Mouse (Mus musculus): ENCODE measurements around the gene Col4a3bp. TPM values are rescaled to one million over a fixed set of nuclear protein-coding genes. Genes with fewer than 3 reads are reported as not detected.
A peak's percentile ranks its signal among the peaks of the same experiment; 100 is the strongest.

Col4a3bp gene
- 5.9 and 7.1 TPM in 2 replicates for polyA plus RNA-seq (2016; fragmentation: Nextera tagmentation; extraction: Ambion mirVana)

GRCm38 (mm10) chr13:96542081-96542889, at the start of gene Col4a3bp, which contains the start of gene Polk:
Gene Col4a3bp (plus strand): TSS chr13:96542618.
Gene Polk (minus strand): TSS chr13:96542579.
- Histone ChIP-seq H3K4me1 (peaks cover 23% of the 10 kb centered on the region), H3K27ac (replicated peaks) (peak within 1 kb of the TSS; percentile 97), H3K9me3 (replicated peaks) (no peaks in the 10 kb centered on the region), H3K36me3 (no peaks in the 10 kb centered on the region), H3K4me3 (peak within 1 kb of the TSS; percentile 99), H3K27me3 (ENCODE audit: low read depth, poor library complexity, severe bottlenecking) (no peaks in the 10 kb centered on the region)
- WGBS, result under 1% methylated on average over 48 of the region's 50 CpGs
- DNase-seq (ENCODE audit: low spot score), result peak; percentile 97

- DNase-seq (ENCODE audit: low spot score), result no peak
- H3K4me1 ChIP-seq, result no peaks in the 10 kb centered on the region
- peaks cover 3% of the 10 kb centered on the region; the same call in 1 of the 2 replicates for H3K36me3 ChIP-seq
- WGBS, result 89% methylated on average over 8 of the region's 8 CpGs
- no peak overlapping the region for H3K27ac ChIP-seq (replicated peaks)
- H3K4me3 ChIP-seq, result no peak overlapping the region
- H3K27me3 ChIP-seq (ENCODE audit: low read depth, poor library complexity, severe bottlenecking), result no peaks in the 10 kb centered on the region
- no peaks in the 10 kb centered on the region for H3K9me3 ChIP-seq (replicated peaks)
Observed at GRCm38 (mm10) chr13:96496630-96497029, 45.8 kb upstream of the Col4a3bp start.

DNA sequence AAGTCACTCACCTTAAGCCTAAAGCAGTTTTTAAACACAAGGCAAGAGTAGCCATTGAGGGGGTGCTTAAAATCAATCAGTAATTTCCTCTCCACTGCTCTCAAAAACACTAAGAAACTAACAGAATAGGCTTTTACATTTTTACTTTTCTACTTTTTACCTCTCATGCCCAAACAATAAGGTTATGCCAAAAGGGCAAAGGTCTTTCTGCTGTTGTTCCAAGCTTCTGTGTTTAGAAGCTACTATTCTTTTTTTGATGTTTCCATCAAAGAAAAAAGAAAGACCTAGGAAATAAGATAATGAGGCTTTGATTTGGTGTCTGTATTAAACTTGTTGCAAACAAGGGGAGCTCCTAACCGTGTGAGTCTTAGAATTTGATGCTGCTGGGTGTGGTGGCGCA, 42.5 kb upstream of the Col4a3bp start:
- 87% methylated on average over 2 of the region's 2 CpGs for WGBS
- Histone ChIP-seq H3K36me3 (peaks cover 3% of the 10 kb centered on the region; the same call in 1 of the 2 replicates), H3K27me3 (ENCODE audit: low read depth, poor library complexity, severe bottlenecking) (no peaks in the 10 kb centered on the region), H3K4me3 (no peak overlapping the region), H3K9me3 (replicated peaks) (no peaks in the 10 kb centered on the region), H3K4me1 (no peaks in the 10 kb centered on the region), H3K27ac (replicated peaks) (no peak overlapping the region)
- DNase-seq (ENCODE audit: low spot score), result no peak

- Histone ChIP-seq H3K27me3 (ENCODE audit: low read depth, poor library complexity, severe bottlenecking) (no peaks in the 10 kb centered on the region), H3K9me3 (replicated peaks) (no peaks in the 10 kb centered on the region), H3K4me3 (no peak overlapping the region), H3K4me1 (no peaks in the 10 kb centered on the region), H3K27ac (replicated peaks) (no peak overlapping the region), H3K36me3 (peaks cover 2% of the 10 kb centered on the region; the same call in 1 of the 2 replicates)
- WGBS, result 94% methylated on average over 4 of the region's 4 CpGs
- no peak for DNase-seq (ENCODE audit: low spot score)
Observed at GRCm38 (mm10) chr13:96505661-96506060, 36.8 kb upstream of the Col4a3bp start.

- Histone ChIP-seq H3K9me3 (replicated peaks) (no peaks in the 10 kb centered on the region), H3K4me3 (no peak overlapping the region), H3K4me1 (no peaks in the 10 kb centered on the region), H3K27ac (replicated peaks) (no peak overlapping the region), H3K27me3 (ENCODE audit: low read depth, poor library complexity, severe bottlenecking) (no peaks in the 10 kb centered on the region), H3K36me3 (no peaks in the 10 kb centered on the region)
- no peak for DNase-seq (ENCODE audit: low spot score)
- WGBS, result 86% methylated on average over 6 of the region's 6 CpGs
Observed at GRCm38 (mm10) chr13:96506313-96506712, 36.1 kb upstream of the Col4a3bp start.

DNA sequence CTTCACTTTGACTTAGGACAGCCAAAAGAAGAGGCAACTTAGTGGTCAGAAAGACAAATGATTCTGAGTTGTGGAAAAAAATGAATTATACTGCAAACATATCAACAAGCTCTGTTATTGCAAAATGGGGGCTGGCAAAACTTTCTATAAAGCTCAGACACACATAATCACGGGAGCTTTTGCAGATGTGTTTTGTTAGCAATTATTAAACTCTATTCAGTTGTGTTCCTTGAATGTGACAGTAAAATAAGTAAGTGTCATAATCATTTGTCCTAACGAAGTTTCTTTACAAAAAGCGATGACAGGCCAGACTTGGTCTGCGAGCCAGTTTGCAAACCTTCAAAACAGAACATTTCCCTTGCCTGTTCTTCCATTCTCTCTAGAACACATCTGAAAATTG, 34.9 kb upstream of the Col4a3bp start:
- H3K36me3 ChIP-seq, result no peaks in the 10 kb centered on the region
- 94% methylated on average over 4 of the region's 4 CpGs for WGBS
- no peak for DNase-seq (ENCODE audit: low spot score)
- H3K27ac ChIP-seq (replicated peaks), result no peak overlapping the region
- no peak overlapping the region for H3K4me3 ChIP-seq
- no peaks in the 10 kb centered on the region for H3K4me1 ChIP-seq
- H3K27me3 ChIP-seq (ENCODE audit: low read depth, poor library complexity, severe bottlenecking), result no peaks in the 10 kb centered on the region
- no peaks in the 10 kb centered on the region for H3K9me3 ChIP-seq (replicated peaks)

DNA sequence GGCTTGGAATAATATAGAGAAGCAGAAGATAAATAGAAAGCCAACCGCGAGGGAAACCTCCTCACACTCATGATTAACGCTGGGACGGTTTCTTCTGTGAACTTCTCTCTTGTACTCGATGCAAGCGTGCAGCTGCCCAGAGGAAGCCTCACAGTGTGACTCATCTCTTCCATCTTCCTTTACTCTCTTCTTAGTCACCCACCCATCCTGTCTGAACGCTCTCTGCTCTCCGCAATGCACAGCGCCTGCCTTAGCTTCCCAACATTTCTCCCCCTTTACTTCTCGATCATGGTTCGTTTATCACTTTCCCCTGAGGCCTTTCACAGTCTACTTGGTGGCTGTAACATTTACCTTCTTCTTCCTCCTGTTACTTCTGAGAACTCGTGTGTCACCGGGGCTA, 31.8 kb upstream of the Col4a3bp start:
- H3K9me3 ChIP-seq (replicated peaks), result no peaks in the 10 kb centered on the region
- 0 out of 2 replicates have a peak, but pooled peaks cover 5% of the 10 kb centered on the region for H3K36me3 ChIP-seq
- no peak overlapping the region for H3K27ac ChIP-seq (replicated peaks)
- H3K4me3 ChIP-seq, result no peak overlapping the region
- WGBS, result 92% methylated on average over 13 of the region's 13 CpGs
- H3K27me3 ChIP-seq (ENCODE audit: low read depth, poor library complexity, severe bottlenecking), result no peaks in the 10 kb centered on the region
- no peak for DNase-seq (ENCODE audit: low spot score)
- no peaks in the 10 kb centered on the region for H3K4me1 ChIP-seq

DNA sequence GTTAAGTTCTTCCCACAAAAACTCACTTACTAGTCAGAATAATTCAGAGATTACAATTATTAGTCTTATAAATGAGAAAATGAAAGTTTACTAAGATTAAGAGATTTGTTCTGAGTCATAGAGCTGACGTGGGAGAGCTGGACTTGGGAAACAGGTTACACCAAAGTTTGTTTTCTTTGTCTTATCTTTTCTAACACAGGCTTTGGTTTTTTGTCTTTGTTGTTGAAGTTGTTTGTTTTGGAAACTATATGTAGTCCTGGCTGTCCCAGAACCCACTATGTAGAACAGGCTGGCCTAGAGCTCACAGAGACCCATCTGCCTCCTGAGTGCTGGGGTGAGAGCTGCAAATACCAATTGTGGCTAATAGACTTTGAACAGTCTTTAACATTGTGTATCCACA, 31.2 kb upstream of the Col4a3bp start:
- no peak for DNase-seq (ENCODE audit: low spot score)
- Histone ChIP-seq H3K4me3 (no peak overlapping the region), H3K27ac (replicated peaks) (no peak overlapping the region), H3K9me3 (replicated peaks) (no peaks in the 10 kb centered on the region), H3K27me3 (ENCODE audit: low read depth, poor library complexity, severe bottlenecking) (no peaks in the 10 kb centered on the region), H3K4me1 (no peaks in the 10 kb centered on the region), H3K36me3 (0 out of 2 replicates have a peak, but pooled peaks cover 7% of the 10 kb centered on the region)
- 82% methylated on average over 1 of the region's 1 CpGs for WGBS

DNA sequence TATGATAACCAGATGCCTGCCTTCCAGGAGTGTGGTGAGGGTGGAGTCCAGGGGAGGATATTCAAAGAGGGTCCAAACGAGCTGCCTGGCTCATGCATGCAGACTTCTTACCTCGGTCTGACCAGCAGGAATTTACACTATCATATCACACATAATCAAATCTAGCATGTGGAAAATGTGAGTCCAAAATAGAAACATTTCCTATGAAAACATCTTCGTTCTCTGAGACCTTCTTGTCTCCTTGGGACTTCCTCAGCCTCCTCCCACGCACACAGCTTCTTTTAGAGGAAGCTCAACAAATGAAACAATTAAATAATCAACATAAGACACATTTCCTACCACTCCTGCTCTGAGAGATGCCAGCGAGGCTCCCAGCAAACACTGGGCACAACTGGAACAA, 30.5 kb upstream of the Col4a3bp start:
- no peak overlapping the region for H3K27ac ChIP-seq (replicated peaks)
- no peaks in the 10 kb centered on the region for H3K27me3 ChIP-seq (ENCODE audit: low read depth, poor library complexity, severe bottlenecking)
- DNase-seq (ENCODE audit: low spot score), result no peak
- WGBS, result 85% methylated on average over 5 of the region's 5 CpGs
- 0 out of 2 replicates have a peak, but pooled peaks cover 9% of the 10 kb centered on the region for H3K36me3 ChIP-seq
- H3K9me3 ChIP-seq (replicated peaks), result no peaks in the 10 kb centered on the region
- H3K4me3 ChIP-seq, result no peak overlapping the region
- no peaks in the 10 kb centered on the region for H3K4me1 ChIP-seq

- Histone ChIP-seq H3K36me3 (0 out of 2 replicates have a peak, but pooled peaks cover 9% of the 10 kb centered on the region), H3K4me1 (no peaks in the 10 kb centered on the region), H3K27ac (replicated peaks) (no peak overlapping the region), H3K4me3 (no peak overlapping the region), H3K27me3 (ENCODE audit: low read depth, poor library complexity, severe bottlenecking) (no peaks in the 10 kb centered on the region), H3K9me3 (replicated peaks) (no peaks in the 10 kb centered on the region)
- DNase-seq (ENCODE audit: low spot score), result no peak
- WGBS, result 85% methylated on average over 5 of the region's 5 CpGs
Observed at GRCm38 (mm10) chr13:96514154-96514942, 28.1 kb upstream of the Col4a3bp start.

- DNase-seq (ENCODE audit: low spot score), result no peak
- H3K4me3 ChIP-seq, result no peak overlapping the region
- no peak overlapping the region for H3K27ac ChIP-seq (replicated peaks)
- H3K27me3 ChIP-seq (ENCODE audit: low read depth, poor library complexity, severe bottlenecking), result no peaks in the 10 kb centered on the region
- H3K4me1 ChIP-seq, result no peaks in the 10 kb centered on the region
- H3K9me3 ChIP-seq (replicated peaks), result no peaks in the 10 kb centered on the region
- 97% methylated on average over 9 of the region's 9 CpGs for WGBS
- 0 out of 2 replicates have a peak, but pooled peaks cover 9% of the 10 kb centered on the region for H3K36me3 ChIP-seq
Observed at GRCm38 (mm10) chr13:96516249-96516648, 26.2 kb upstream of the Col4a3bp start.

GRCm38 (mm10) chr13:96517335-96517734, 25.1 kb upstream of the Col4a3bp start:
- Histone ChIP-seq H3K4me1 (no peaks in the 10 kb centered on the region), H3K36me3 (0 out of 2 replicates have a peak, but pooled peaks cover 9% of the 10 kb centered on the region), H3K27ac (replicated peaks) (no peak overlapping the region), H3K9me3 (replicated peaks) (no peaks in the 10 kb centered on the region), H3K27me3 (ENCODE audit: low read depth, poor library complexity, severe bottlenecking) (no peaks in the 10 kb centered on the region), H3K4me3 (no peak overlapping the region)
- 98% methylated on average over 2 of the region's 2 CpGs for WGBS
- DNase-seq (ENCODE audit: low spot score), result no peak
